Mouse (Mus musculus) left cerebral cortex, adult 2 months (tissue): ENCODE data around the gene Brd3os. TPM values are rescaled to one million over a fixed set of nuclear protein-coding genes. Genes with fewer than 3 reads are reported as not detected.
A peak's percentile ranks its signal among the peaks of the same experiment; 100 is the strongest.

Source experiments
- DNase-seq, 2 experiments: peaks; one replicate each; pipeline ENCODE4 v3.0.0; 2021 to 2022; ENCODE audit warnings: low spot score in 2 of 2, mixed read lengths in 1 of 2; ENCODE audit errors: extremely low spot score in 1 of 2
- H3K27ac ChIP-seq: fragments of 200-600 bp; 2 replicates; pipeline ENCODE4 v1.8.1; 2022
- H3K4me3 ChIP-seq: fragments of 200-600 bp; 2 replicates; pipeline ENCODE4 v1.8.1; 2022
- CTCF ChIP-seq: fragments of 200-600 bp; IDR thresholded peaks from 2 replicates; pipeline ENCODE4 v1.8.1; 2022; ENCODE audit warnings: antibody characterized with exemption, mild to moderate bottlenecking, moderate library complexity
- intact Hi-C: fragments of 180-260 bp; cut with DNase I; formaldehyde crosslinking; loops from one replicate; pipeline ENCODE4 v1.15.1; 2025
- total RNA-seq, 2 experiments: library from RNA; stranded (reverse); gene quantifications; 2 replicates each; pipeline ENCODE4 v1.2.3; 2021

The Brd3os gene
- total RNA-seq, 2 experiments from 2014 or later = 26.7 to 27.6 TPM

DNA sequence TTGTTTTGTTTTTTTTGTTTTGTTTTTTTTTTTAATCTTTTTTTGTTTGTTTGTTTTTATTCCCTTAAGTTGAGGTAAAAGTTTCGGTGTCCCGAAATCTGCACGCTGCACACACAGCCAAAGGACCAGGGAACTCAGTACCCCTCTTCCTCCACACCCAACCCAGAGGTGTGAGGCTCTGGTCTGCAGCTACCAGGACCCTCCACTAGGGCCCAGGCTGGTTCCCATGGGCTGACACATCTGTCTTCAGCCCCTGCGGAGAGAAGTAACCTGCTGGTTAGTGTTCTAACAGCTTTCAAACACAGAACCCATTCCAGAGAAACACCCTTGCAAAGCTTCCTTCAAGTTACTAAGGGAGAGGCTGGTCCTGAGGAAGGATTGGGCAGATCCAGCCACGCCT, 5.7 kb downstream of the Brd3os start:
- intact Hi-C loops = loop anchor here (10.0 kb wide), 1 partner anchor 543 kb away; the partner anchor contains the start of gene Surf6
- TF ChIP-seq CTCF = peak; percentile 17
- no peak for DNase-seq
- H3K27ac ChIP-seq = no peak overlapping the region
- no peak overlapping the region for H3K4me3 ChIP-seq

DNA sequence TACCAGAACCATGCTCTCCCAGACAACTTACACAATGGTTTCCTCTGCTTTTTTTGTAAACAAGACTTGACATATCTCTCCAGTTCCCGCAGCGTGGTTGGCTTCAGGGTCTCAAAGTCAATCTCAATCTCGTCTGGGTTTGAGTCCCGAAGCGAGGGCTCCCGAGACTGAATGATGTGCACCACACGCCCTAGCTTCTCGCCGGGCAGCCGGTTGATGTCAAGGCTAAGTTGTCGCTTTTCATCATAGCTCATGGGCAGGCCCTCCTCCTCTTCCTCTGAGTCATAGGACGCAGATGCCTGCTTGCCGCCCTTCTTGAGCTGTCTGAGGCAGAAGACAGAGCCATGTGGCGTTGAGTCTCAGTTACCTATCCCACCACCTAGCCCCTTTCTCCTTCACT, 8.1 kb downstream of the Brd3os start:
- TF ChIP-seq CTCF = no peak
- H3K4me3 ChIP-seq = no peak overlapping the region
- no peak for DNase-seq
- no peak overlapping the region for H3K27ac ChIP-seq
- intact Hi-C loops = loop anchor here (5.0 kb wide), 1 partner anchor 77 kb away; no protein-coding TSS in a partner anchor

DNA sequence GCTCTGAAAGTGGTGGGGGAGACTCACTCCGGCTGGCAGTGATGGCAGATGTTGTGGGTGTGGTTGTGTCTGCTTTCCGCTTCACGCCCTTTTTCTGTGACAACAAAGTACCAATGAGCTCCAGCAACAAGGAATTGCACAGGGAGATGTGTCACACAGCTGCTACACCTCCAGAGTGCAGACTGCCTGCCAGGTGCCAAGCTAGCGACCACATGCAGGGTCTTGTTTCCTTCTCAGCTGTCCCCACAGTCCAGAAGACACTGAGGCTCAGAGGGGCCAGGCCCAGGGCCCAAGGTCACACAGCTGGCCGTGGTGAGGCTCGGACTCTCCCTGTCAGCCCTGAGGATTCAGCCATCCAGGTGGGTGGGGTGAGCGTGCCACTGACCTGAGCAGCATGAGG, 17.6 kb downstream of the Brd3os start:
- DNase-seq = no peak
- intact Hi-C loops = no loop called here
- TF ChIP-seq CTCF = no peak

DNA sequence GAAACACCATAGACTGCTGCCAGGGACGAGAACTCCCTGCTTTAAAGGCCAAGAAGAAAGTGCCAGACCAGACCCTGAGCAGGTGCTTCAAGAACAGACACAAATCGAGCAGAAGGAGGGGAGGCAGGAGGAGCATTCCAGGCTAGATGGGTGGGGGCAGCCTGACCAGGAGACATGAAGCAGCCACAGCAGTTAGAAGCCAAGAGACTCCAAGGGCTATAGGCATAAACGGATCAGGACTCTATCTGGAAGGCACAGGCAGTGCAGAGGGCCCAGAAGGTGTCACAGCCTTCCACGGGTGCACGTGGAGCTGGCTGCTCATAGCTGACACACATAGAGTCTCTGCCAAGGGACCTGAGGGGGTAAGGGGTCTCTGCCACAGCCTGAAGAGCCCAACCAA, 18.0 kb downstream of the Brd3os start:
- TF ChIP-seq CTCF = no peak

More for the DNA sequence above, 17.6 kb downstream of the Brd3os start:
- Histone ChIP-seq H3K27ac (no peak overlapping the region), H3K4me3 (no peak overlapping the region)

DNA sequence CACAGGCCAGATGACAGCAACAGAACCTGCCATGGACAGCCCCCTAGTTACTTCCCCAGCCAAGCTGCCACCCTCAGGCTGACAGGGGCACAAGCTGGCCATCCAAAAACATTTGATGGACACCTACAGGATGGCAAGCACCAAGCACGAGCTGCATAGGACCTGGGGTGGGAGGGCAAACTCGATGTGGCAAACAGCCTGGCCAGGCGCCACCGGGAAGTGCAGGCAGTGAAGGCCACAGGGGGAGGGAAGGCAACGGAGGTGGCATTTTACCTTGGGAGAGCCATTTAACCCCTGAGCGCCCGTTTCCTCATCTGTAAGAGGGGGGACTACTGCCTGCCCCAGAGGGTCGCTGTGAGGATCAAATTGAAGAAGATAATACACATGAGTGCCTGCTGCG, 18.5 kb downstream of the Brd3os start:
- no peak for DNase-seq
- no peak overlapping the region for H3K27ac ChIP-seq
- H3K4me3 ChIP-seq = no peak overlapping the region
- no peak for TF ChIP-seq CTCF
- intact Hi-C loops = no loop called here

More for the DNA sequence above, 18.0 kb downstream of the Brd3os start:
- intact Hi-C loops = no loop called here
- H3K27ac ChIP-seq = no peak overlapping the region
- DNase-seq = no peak
- H3K4me3 ChIP-seq = no peak overlapping the region

DNA sequence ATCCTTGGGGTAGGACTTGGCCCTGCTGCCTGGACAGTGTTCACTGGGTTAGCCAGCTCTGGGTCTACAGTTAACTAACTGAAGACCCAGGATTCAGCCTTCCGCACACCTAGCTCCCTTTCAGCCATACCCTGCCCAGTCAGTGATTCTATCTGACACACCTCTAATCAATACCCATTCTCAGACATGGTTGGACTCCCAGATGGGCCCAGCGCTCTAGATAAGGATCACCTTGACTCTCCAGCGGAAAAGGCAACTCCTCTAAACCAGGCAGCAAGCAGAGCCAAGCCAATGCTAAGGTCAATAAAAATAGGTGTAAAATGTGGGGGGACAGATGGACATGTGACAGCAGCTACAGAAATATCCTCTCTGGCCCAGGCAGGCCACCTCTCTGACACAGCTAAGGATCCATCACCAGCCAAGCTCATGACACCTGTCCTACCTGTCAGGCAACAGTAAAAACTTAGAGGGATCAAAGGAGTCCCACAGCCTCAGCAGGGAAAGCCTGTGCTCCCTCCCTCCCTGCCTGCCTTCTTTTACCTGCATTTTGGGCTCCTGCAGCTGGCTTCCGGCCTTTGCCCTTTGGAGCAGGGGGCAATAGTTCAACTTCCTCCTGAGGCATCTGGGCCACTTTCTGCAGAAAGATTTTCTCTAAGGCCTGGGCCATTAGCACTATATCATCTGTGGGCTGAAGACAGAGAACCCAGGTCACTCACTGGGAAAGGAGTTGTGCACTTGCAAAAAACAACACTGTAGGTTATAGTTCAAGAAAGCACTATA, 19.9 kb downstream of the Brd3os start:
- Histone ChIP-seq H3K27ac (no peak overlapping the region), H3K4me3 (no peak overlapping the region)
- no peak for TF ChIP-seq CTCF
- DNase-seq = no peak
- intact Hi-C loops = no loop called here

DNA sequence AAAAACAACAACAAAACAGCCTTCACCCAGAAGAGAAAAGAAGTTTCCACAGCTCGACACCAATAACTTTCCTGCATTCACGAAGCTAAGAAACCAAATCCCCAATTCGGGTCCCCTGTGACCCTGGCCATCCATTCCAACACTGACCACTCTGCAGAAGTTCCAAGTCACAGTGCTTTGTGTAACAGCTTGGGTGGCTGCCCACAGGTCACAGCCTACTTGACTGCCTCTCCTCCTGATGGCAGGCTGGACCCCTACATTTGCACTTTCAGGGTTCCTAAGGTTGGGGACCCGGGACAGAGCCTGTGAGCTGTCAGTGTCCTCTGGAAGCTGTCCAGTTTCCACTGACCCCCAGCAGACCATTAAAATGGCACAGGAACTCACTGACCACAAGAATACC, 20.8 kb downstream of the Brd3os start:
- intact Hi-C loops = no loop called here
- Histone ChIP-seq H3K4me3 (no peak overlapping the region), H3K27ac (no peak overlapping the region)
- no peak for DNase-seq
- TF ChIP-seq CTCF = no peak

DNA sequence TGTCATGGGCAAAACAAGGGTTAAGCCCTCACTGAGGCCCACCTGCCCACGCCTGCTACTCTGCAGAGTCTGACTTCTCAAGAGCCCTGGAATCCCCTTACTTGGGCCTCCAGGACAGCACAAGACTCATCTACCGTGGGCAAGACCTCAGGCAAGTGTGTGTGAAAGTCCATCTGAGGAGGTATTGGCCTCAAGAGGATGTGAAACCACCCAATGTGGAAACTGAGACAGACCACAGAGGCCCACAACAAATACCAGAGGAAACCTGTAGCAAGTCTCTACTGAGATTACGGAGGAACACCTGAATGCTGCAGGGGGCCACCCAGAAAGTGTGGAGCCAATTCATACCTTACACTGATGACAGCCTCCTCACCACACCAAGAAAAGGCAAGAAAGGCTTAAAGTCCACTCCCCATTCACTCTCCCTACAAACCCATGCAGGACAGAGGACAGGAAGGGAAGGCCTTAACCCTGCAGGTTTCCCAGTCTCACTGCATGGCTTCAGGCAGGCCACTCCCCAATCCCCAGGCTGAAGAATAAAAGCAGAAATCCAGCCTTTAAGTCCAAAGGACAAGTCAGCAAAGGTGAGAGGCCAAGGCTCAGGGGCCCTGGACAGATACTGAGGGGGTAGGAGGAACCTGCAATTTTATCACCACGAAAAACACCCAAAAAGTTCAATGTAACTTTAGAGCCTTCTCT, 27.3 kb downstream of the Brd3os start:
- H3K27ac ChIP-seq = no peak overlapping the region
- DNase-seq = no peak
- H3K4me3 ChIP-seq = no peak overlapping the region
- intact Hi-C loops = no loop called here
- TF ChIP-seq CTCF = no peak

DNA sequence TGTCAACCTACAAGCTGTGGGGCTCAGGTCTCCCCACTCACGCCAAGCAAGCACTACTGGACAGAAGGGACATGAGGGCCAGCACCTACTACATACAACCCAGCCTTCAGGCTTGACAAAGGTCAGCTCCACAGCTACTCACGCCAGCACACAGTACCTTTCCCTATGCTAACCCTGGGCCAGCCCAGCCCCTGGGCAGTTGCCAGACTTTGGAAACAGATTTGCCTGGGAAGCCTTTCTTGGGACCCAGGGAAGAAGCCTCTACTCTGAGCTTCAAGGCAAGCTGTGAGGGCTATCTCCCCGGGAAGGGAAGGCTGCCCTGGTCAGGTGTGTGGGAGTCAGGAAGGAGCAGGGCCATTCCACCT, 27.8 kb downstream of the Brd3os start:
- Histone ChIP-seq H3K27ac (no peak overlapping the region), H3K4me3 (no peak overlapping the region)
- TF ChIP-seq CTCF = no peak
- DNase-seq = no peak
- intact Hi-C loops = no loop called here

DNA sequence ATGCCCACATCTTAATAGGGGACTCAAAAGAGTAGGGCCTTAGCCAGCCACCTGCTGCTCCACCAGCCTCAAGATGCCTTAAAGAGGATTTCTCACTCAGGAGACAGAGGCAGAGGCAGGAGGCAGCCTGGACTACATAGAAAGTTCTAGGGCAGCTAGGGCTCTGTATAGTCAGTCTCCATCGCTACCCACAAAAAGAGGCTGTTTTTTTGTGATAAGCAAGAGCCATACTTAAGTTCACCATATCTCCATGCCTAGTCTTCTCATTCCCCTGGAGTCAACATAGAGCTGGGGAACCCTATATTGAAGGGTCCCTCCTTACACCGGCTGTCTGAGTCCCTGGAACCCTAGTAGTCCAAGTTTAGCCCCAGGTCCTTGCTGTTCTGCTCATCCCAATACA, 28.4 kb downstream of the Brd3os start:
- Histone ChIP-seq H3K27ac (no peak overlapping the region), H3K4me3 (no peak overlapping the region)
- intact Hi-C loops = no loop called here
- no peak for DNase-seq
- no peak for TF ChIP-seq CTCF

DNA sequence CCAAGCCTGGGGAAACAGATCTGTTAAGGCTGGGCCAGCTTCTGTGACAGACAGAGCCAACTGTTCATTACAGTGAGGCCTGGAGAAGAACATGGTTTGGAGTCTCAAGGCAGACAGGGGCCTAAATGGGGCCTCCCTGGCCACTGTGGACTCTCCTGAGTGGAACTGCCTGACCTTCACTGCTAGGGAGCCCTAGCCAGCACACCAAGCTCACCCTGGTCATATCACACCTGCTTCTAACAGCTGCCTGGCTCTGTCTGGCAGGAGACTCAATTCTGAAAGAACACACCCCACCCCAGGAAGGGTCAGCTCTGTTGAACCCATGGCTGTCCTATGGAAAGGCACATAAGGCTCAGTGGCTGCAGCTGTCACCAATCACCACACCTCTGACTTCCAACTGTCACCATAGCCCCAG, 29.1 kb downstream of the Brd3os start:
- intact Hi-C loops = no loop called here
- DNase-seq = no peak
- no peak for TF ChIP-seq CTCF
- Histone ChIP-seq H3K27ac (no peak overlapping the region), H3K4me3 (no peak overlapping the region)

DNA sequence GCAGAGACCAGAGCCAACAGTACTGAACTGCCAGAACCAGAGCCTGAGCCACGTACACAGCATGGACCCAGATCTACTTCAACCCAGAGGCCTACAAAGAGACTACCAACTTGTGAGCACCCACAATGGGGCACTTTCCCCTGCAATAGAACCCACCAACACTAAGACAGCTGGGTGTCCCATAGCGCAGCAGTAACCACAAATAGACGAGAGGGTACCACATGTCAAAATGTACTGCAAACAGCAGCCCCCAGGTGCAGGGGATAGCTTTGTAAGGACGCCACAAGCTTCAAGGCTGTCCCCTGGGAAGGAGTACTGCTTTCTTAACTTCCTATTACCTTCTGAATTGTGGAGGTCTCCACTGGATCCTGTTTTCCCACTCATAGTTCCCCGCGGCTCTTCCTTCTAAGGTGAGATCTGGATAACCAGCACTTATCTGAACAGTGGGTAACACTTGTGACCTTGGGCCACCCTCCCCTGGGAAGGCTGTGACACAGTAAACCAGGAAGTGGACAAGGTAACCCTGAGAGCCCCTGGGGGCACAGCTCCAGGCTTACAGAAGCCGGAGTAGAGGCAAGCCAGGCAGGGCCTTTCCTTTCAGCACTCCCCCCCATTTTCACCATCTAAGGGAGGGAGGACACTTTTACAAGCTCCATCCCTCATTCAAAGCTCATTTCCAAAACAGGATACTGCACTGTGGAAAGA, 31.1 kb downstream of the Brd3os start:
- intact Hi-C loops = no loop called here
- H3K4me3 ChIP-seq = no peak overlapping the region

More for the DNA sequence above, 31.1 kb downstream of the Brd3os start:
- DNase-seq = no peak
- H3K27ac ChIP-seq = no peak overlapping the region
- TF ChIP-seq CTCF = no peak
